In genomic region chr7:65082778-65083091, GRCm38 (mm10) we compare ENCODE assay signal across 14 mouse cellular contexts.
"Had no signal": no experiment of that assay in that cellular context is flagged by ENCODE, and none has a peak within 500 bp of the region (broad histone marks: within the 10 kb centered on the region; RNA-seq: fewer than 3 reads in every experiment).

No protein-coding gene starts in this region.

- H3K9ac ChIP-seq: limb, embryonic 15.5 days; liver, embryonic 12.5 days; neural tube, embryonic 15.5 days had no signal

- ATAC-seq: liver, embryonic 12.5 days; lung, postnatal 0 days had no signal

- H3K4me3 ChIP-seq: limb, embryonic 15.5 days; liver, embryonic 12.5 days; myocyte; neural tube, embryonic 15.5 days had no signal

- H3K36me3 ChIP-seq: limb, embryonic 15.5 days; liver, embryonic 12.5 days; neural tube, embryonic 15.5 days had no signal

- H3K27ac ChIP-seq: kidney, postnatal 0 days; limb, embryonic 15.5 days; liver, embryonic 12.5 days; neural tube, embryonic 15.5 days had no signal

- DNase-seq: kidney, postnatal 36 days; layer of hippocampus, adult 9-11 months; layer of hippocampus, postnatal 36 days; midbrain, embryonic 14.5 days; right cerebral cortex, postnatal 4 days; spleen, adult 18-20 months; thymus, adult 18-20 months; thymus, postnatal 14 days had no signal

- H3K9me3 ChIP-seq: limb, embryonic 15.5 days; liver, embryonic 12.5 days; neural tube, embryonic 15.5 days had no signal

- H3K4me1 ChIP-seq: liver, embryonic 12.5 days had no signal

- H3K27me3 ChIP-seq: limb, embryonic 15.5 days; liver, embryonic 12.5 days; neural tube, embryonic 15.5 days had no signal

- H3K4me2 ChIP-seq: limb, embryonic 15.5 days; liver, embryonic 12.5 days; neural tube, embryonic 15.5 days had no signal
